Mouse (Mus musculus): ENCODE measurements at regions not wholly inside any gene's neighbourhood (a gene's known extent, or its start where the extent isn't known, plus 50 kb on each side); places are given as distances from the start of the nearest gene placed in this dataset.

GRCm38 (mm10) chr8:96174996-96175395, 286.6 kb upstream of the Got2 start:
- no peak overlapping the region for H3K4me3 ChIP-seq (replicated peaks)
- H3K27me3 ChIP-seq (replicated peaks): no peaks in the 10 kb centered on the region
- H3K9me3 ChIP-seq: peaks cover 6% of the 10 kb centered on the region
- no peak for TF ChIP-seq FLI1 (IDR thresholded peaks at IDR 0.05; ENCODE audit: low read length)
- no peak for TF ChIP-seq GATA1 (IDR thresholded peaks at IDR 0.05; ENCODE audit: borderline replicate concordance, low read length)
- no peaks in the 10 kb centered on the region for H3K4me1 ChIP-seq
- H3K36me3 ChIP-seq (replicated peaks; ENCODE audit: low read length): no peaks in the 10 kb centered on the region

- peaks cover 4% of the 10 kb centered on the region; the same call in 1 of the 2 replicates for H3K9me3 ChIP-seq
- H3K4me3 ChIP-seq (replicated peaks): no peak overlapping the region
- no peaks in the 10 kb centered on the region for H3K27me3 ChIP-seq (replicated peaks)
- TF ChIP-seq FLI1 (IDR thresholded peaks at IDR 0.05; ENCODE audit: low read length): no peak
- no peak for TF ChIP-seq GATA1 (IDR thresholded peaks at IDR 0.05; ENCODE audit: borderline replicate concordance, low read length)
- no peaks in the 10 kb centered on the region for H3K4me1 ChIP-seq
- no peaks in the 10 kb centered on the region for H3K36me3 ChIP-seq (replicated peaks; ENCODE audit: low read length)
Observed at GRCm38 (mm10) chr8:96164933-96165332, 276.6 kb upstream of the Got2 start.

- TF ChIP-seq FLI1 (IDR thresholded peaks at IDR 0.05; ENCODE audit: low read length): no peak
- TF ChIP-seq GATA1 (IDR thresholded peaks at IDR 0.05; ENCODE audit: borderline replicate concordance, low read length): no peak
- peaks cover 4% of the 10 kb centered on the region; the same call in 1 of the 2 replicates for H3K9me3 ChIP-seq
- H3K27me3 ChIP-seq (replicated peaks): no peaks in the 10 kb centered on the region
- H3K4me3 ChIP-seq (replicated peaks): no peak overlapping the region
- H3K36me3 ChIP-seq (replicated peaks; ENCODE audit: low read length): no peaks in the 10 kb centered on the region
- H3K4me1 ChIP-seq: no peaks in the 10 kb centered on the region
Observed at GRCm38 (mm10) chr8:96159899-96160298, 271.6 kb upstream of the Got2 start.

- H3K4me3 ChIP-seq (replicated peaks): no peak overlapping the region
- no peak for TF ChIP-seq GATA1 (IDR thresholded peaks at IDR 0.05; ENCODE audit: borderline replicate concordance, low read length)
- TF ChIP-seq FLI1 (IDR thresholded peaks at IDR 0.05; ENCODE audit: low read length): no peak
- no peaks in the 10 kb centered on the region for H3K36me3 ChIP-seq (replicated peaks; ENCODE audit: low read length)
- no peaks in the 10 kb centered on the region for H3K4me1 ChIP-seq
- H3K9me3 ChIP-seq: no peaks in the 10 kb centered on the region
- H3K27me3 ChIP-seq (replicated peaks): no peaks in the 10 kb centered on the region
Observed at GRCm38 (mm10) chr8:96152496-96153250, 264.3 kb upstream of the Got2 start.

GRCm38 (mm10) chr8:96152056-96152455, 263.7 kb upstream of the Got2 start:
- H3K4me3 ChIP-seq (replicated peaks): no peak overlapping the region
- H3K4me1 ChIP-seq: no peaks in the 10 kb centered on the region
- H3K9me3 ChIP-seq: no peaks in the 10 kb centered on the region
- TF ChIP-seq FLI1 (IDR thresholded peaks at IDR 0.05; ENCODE audit: low read length) (no peak), GATA1 (IDR thresholded peaks at IDR 0.05; ENCODE audit: borderline replicate concordance, low read length) (no peak)
- H3K36me3 ChIP-seq (replicated peaks; ENCODE audit: low read length): no peaks in the 10 kb centered on the region
- no peaks in the 10 kb centered on the region for H3K27me3 ChIP-seq (replicated peaks)

GRCm38 (mm10) chr8:96151065-96151472, 262.7 kb upstream of the Got2 start:
- Histone ChIP-seq H3K4me3 (replicated peaks) (no peak overlapping the region), H3K36me3 (replicated peaks; ENCODE audit: low read length) (no peaks in the 10 kb centered on the region), H3K9me3 (no peaks in the 10 kb centered on the region), H3K4me1 (no peaks in the 10 kb centered on the region), H3K27me3 (replicated peaks) (no peaks in the 10 kb centered on the region)
- TF ChIP-seq FLI1 (IDR thresholded peaks at IDR 0.05; ENCODE audit: low read length) (no peak), GATA1 (IDR thresholded peaks at IDR 0.05; ENCODE audit: borderline replicate concordance, low read length) (no peak)

- no peaks in the 10 kb centered on the region for H3K4me1 ChIP-seq
- H3K27me3 ChIP-seq (replicated peaks): no peaks in the 10 kb centered on the region
- TF ChIP-seq GATA1 (IDR thresholded peaks at IDR 0.05; ENCODE audit: borderline replicate concordance, low read length): no peak
- TF ChIP-seq FLI1 (IDR thresholded peaks at IDR 0.05; ENCODE audit: low read length): no peak
- no peak overlapping the region for H3K4me3 ChIP-seq (replicated peaks)
- no peaks in the 10 kb centered on the region for H3K36me3 ChIP-seq (replicated peaks; ENCODE audit: low read length)
- H3K9me3 ChIP-seq: peaks cover 4% of the 10 kb centered on the region; the same call in 1 of the 2 replicates
Observed at GRCm38 (mm10) chr8:96132183-96132582, 243.8 kb upstream of the Got2 start.

- H3K27me3 ChIP-seq (replicated peaks): no peaks in the 10 kb centered on the region
- H3K36me3 ChIP-seq (replicated peaks; ENCODE audit: low read length): no peaks in the 10 kb centered on the region
- TF ChIP-seq GATA1 (IDR thresholded peaks at IDR 0.05; ENCODE audit: borderline replicate concordance, low read length): no peak
- TF ChIP-seq FLI1 (IDR thresholded peaks at IDR 0.05; ENCODE audit: low read length): no peak
Observed at GRCm38 (mm10) chr8:96128329-96128728, 240.0 kb upstream of the Got2 start.

GRCm38 (mm10) chr8:96100817-96101216, 212.5 kb upstream of the Got2 start:
- H3K4me3 ChIP-seq (replicated peaks): no peak overlapping the region
- H3K36me3 ChIP-seq (replicated peaks; ENCODE audit: low read length): no peaks in the 10 kb centered on the region
- no peaks in the 10 kb centered on the region for H3K4me1 ChIP-seq
- TF ChIP-seq FLI1 (IDR thresholded peaks at IDR 0.05; ENCODE audit: low read length): no peak
- no peak for TF ChIP-seq GATA1 (IDR thresholded peaks at IDR 0.05; ENCODE audit: borderline replicate concordance, low read length)
- H3K9me3 ChIP-seq: no peaks in the 10 kb centered on the region
- H3K27me3 ChIP-seq (replicated peaks): no peaks in the 10 kb centered on the region

More at GRCm38 (mm10) chr8:96128329-96128728, 240.0 kb upstream of the Got2 start:
- Histone ChIP-seq H3K9me3 (peaks cover 16% of the 10 kb centered on the region), H3K4me3 (replicated peaks) (no peak overlapping the region), H3K4me1 (no peaks in the 10 kb centered on the region)

GRCm38 (mm10) chr8:96092931-96093330, 204.6 kb upstream of the Got2 start:
- no peaks in the 10 kb centered on the region for H3K4me1 ChIP-seq
- H3K9me3 ChIP-seq: no peaks in the 10 kb centered on the region
- no peak for TF ChIP-seq FLI1 (IDR thresholded peaks at IDR 0.05; ENCODE audit: low read length)
- TF ChIP-seq GATA1 (IDR thresholded peaks at IDR 0.05; ENCODE audit: borderline replicate concordance, low read length): no peak

More at GRCm38 (mm10) chr8:96092931-96093330, 204.6 kb upstream of the Got2 start:
- H3K27me3 ChIP-seq (replicated peaks): no peaks in the 10 kb centered on the region
- H3K4me3 ChIP-seq (replicated peaks): no peak overlapping the region
- no peaks in the 10 kb centered on the region for H3K36me3 ChIP-seq (replicated peaks; ENCODE audit: low read length)
